Mouse (Mus musculus): ENCODE measurements at regions not wholly inside any gene's neighbourhood (a gene's known extent, or its start where the extent isn't known, plus 50 kb on each side); places are given as distances from the start of the nearest gene placed in this dataset.

DNA sequence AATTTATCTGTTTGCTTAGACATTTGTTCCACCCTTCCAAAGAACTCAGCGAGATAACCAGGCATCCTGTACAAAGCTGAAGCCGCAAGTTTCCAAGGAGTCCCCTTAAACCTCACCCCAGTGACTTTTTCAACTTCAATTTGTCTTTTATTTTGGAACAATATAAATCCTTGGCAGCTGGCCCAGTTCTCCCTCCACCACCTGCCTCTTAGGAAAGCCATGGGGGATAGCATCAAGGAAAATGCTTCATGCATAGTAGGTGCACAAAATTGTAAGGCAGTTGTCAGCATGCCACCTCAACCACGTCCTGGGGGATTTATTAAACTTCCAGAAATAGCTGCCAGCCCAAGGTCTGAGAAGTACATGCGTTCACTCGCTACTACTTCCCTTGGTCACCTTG lies 214.1 kb upstream of the Usp24 start:
- no peak for DNase-seq (ENCODE audit: low spot score in 2 of 2)

DNA sequence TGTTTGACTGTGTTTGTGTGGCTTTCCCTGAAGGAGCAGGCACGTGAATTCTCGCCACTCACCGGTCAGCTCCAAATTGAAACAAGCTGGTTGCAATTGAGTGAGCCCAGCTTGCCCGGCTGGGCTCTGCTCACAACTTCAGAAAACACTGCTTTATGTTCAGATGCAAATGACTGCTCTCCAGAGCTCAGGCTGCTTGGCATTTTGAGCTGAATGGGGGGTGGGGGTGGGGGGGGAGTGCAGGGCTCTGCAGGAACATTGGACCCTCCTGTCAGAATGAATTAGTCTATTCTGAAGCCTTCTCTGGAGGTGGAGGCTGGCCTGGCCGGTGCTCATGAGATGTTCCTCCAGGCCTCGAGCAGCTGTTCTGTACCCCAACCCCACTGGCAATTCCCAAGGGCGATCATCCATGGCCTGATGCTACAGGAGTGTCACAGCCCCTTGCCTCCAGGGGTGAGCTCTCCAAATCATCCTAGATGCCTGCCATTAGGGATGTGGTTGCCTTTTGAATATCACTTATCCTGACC lies 213.5 kb upstream of the Usp24 start:
- peak in 1 of 2 experiments; percentile 13 for DNase-seq (ENCODE audit: low spot score in 2 of 2)

DNA sequence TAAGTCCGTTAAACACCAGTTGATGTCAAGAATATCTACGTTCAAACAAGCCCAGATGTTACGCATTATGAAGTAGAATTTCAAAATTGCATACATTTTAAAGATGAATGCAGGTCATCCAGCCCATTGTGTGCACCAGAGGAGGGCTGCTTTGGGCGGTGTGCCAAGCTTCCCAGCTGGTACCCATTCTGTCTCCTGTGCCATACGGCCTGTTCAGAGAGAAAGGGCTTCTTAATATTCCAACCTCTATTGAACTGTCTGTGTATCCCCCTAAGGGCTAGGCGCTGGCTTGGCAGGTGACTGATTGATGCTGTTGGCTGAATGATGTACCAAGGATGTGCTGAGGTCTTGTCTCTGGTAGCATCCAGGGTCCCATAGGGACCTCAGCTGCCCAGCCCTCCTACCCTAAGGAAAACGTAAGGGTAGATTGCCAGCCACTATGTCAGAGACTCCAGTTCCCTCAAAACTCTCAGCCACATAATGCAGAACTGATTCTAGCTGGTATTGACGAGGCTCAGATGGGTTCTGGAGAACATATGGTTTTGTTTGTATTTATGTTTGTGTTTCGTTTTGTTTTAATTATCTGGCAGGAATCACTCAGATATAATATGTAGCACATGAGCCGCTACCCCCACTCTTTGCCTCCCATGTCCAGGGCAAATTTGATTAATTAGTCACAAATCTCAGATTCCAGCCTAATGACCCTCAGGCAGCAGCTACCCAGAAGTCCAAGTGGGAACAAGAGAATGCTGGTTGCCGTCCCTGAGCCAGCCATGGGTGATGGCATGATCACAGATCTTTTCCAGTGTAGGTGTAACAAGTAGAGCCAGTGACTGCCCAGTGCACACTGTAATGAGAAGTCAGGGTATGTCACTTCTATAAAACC lies 212.0 kb upstream of the Usp24 start:
- DNase-seq (ENCODE audit: low spot score in 2 of 2), result peak; percentile 48 to 51

DNA sequence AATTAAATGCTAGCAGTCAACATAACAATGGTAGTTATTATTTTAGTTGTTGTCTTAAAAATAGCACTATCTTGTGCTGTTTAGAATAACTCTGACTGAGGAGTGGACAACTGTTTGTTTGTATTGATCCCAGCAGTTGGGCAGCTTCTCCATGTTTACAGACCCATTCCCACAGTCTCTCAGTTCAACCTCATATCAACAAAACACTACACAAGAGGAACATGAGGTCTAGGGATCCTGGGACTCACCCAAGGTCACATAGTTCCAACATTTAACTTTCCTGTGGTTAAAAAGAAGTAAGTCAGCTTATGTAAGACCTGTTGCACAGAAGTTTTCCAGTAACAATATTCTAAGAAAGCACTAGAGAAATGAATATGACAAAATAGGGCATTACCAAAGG lies 203.0 kb upstream of the Usp24 start:
- no peak for DNase-seq (ENCODE audit: low spot score in 2 of 2)

DNA sequence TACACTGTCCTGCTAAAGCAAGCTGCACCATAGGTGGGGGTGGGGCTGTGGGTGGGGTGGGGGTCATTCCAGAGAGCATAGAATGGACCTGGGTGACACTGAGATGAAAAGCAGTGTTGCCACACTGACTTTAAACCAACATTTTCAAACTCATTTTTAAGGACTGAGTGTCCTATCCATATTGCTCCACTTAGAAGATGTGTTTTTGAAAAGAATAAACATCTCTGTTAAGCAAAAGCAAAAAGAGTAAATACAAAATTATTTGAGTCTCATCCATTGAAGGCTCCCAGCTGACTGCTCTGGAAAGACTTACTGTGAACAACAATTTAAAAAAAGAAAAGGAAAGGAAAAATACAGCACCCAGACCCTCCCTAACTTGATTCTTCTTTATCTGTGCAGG lies 202.3 kb upstream of the Usp24 start:
- no peak for DNase-seq (ENCODE audit: low spot score in 2 of 2)

DNA sequence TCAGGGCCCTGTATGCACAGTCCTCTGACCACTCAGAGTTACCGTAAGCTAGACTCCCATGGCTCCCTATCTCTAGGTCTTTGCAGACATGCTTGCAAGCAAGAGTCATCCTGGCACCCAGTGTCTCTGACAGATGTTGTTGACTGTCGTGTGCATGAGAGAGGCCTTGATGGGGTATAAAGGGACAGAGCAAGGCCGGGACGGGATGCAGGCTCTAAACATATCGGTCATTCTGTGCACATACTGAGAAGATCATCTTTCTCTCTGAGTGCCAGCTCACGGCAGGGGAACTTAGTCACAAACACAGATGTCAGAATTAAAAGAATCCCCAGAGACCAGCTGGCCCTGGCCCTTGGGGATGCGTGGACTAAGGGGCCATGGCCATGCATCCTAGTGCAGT lies 199.4 kb upstream of the Usp24 start:
- DNase-seq (ENCODE audit: low spot score in 2 of 2), result no peak

DNA sequence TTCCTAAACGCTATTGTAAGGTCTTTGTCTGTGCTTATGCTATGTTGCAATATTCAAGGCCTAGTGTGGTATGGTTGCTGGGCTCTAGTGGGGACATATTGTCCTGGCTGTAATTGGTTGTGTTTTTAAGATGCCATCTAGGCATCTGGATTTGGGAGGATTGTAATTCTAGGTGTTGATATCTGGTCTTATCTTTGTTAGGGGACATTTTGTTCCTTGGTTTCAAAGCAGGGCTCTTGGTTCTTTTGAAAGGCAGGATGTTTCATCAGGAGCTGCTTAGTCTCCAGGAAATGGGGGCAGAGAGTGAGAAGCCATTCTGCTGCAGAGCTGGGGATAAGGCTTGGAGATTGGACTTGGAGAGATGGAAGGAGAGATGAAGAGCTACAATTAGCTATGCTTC lies 194.7 kb upstream of the Usp24 start:
- DNase-seq (ENCODE audit: low spot score in 2 of 2), result no peak

DNA sequence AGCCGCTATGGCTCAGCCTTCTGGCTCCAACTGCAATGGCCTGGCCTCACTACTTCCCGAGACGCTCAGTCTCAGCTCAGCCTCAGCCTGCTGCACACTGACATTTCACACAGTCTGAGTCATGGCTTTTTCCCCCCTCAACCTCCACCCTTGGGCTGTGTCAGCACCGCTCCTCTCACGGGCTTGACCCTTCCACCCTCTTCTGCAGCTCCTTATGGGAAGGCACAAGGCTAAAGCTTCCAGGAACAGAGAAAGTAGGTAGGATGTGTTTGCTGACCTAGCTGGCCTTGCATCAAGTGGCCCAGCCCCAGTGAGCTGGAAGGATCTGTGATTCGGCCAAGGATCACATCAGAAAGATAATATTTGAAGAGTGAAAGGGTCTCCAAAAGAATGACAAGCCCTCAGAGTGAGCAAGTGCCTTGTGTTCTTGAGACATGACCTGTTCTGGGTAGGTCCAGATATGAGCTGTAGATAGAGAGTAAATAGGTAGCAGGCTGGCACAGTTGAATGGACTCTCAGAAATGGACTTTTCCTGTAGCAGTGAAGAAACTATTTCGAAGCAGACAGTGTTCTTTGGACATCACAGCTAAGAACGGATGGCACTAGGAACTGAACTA lies 192.9 kb upstream of the Usp24 start:
- DNase-seq (ENCODE audit: low spot score in 2 of 2), result no peak

DNA sequence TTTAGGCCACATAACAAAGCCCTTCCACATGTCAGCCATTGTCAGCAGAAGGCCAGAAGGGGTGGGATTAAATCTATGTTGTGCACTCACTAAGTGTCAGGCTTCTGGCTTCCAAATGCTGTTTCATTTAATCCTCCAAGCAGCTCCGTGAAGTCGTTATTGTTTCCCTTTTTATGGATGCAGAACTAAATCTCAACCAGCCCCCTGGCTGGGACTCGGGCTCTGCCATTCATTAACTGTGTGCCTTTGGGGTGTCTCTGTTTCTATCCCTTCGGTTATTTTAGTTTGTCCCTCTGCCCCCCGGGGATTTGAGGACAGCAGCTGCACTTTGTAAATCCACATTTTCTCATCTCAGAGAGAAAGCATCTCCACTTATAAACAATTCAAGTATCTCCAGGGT lies 188.8 kb upstream of the Usp24 start:
- DNase-seq (ENCODE audit: low spot score in 2 of 2), result no peak

DNA sequence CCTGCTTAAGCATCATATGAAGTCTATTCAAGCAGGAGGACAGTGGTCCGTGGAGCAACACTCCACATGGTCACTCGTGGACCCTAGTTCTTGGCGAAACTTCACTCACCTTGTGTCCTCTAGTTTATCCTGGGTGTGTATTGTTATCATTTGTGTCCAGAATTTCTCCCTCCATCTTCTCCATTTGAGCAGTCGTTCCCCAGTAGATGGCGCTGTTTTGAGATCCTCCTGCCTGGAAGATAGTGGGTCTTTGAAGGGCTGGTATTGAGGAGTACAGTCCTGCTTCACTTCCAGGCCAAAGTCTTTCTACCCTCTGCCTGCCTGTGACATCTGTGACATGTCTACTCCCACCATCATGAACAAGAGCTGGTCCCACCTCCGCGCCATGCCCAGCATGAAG lies 188.4 kb upstream of the Usp24 start:
- peak; percentile 28 to 49 for DNase-seq (ENCODE audit: low spot score in 2 of 2)

DNA sequence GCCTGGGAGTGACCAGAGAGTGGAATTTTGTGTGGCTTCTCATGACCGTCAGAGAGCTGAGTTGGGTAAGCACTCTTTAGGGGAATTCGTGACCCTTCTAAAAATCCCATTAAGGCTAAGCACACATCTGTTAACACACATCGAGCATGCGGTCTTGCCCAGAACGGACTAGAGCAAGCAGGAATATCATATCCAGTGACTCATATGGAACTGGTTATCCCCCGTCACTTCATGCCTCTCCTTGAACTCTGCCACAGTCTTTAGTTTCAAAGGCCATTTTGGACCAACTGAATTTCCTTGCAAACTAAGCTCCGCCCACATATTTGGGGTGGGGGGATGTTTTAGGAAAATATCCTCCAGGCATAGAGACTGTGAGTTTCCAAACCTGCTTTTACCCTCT lies 186.7 kb upstream of the Usp24 start:
- no peak for DNase-seq (ENCODE audit: low spot score in 2 of 2)

DNA sequence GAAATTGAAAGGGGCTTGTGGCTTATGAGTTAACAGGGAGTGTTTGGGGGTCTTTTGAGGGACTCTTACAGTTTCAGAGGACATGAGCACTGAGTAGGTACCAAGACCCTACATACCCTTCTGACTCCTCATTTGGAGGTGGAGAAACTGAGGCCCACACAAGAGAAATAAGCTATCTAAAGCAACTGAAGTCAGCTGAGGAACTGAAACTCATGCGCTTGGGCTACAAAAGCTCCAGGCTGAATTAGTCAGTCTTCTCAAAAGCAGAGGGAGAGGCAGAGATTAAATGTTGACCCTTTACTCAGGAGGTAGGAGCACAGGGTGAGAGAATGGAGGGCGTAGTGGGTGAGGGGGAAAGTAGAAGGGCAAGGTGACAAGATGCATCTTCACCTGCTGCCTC lies 186.2 kb upstream of the Usp24 start:
- no peak for DNase-seq (ENCODE audit: low spot score in 2 of 2)

DNA sequence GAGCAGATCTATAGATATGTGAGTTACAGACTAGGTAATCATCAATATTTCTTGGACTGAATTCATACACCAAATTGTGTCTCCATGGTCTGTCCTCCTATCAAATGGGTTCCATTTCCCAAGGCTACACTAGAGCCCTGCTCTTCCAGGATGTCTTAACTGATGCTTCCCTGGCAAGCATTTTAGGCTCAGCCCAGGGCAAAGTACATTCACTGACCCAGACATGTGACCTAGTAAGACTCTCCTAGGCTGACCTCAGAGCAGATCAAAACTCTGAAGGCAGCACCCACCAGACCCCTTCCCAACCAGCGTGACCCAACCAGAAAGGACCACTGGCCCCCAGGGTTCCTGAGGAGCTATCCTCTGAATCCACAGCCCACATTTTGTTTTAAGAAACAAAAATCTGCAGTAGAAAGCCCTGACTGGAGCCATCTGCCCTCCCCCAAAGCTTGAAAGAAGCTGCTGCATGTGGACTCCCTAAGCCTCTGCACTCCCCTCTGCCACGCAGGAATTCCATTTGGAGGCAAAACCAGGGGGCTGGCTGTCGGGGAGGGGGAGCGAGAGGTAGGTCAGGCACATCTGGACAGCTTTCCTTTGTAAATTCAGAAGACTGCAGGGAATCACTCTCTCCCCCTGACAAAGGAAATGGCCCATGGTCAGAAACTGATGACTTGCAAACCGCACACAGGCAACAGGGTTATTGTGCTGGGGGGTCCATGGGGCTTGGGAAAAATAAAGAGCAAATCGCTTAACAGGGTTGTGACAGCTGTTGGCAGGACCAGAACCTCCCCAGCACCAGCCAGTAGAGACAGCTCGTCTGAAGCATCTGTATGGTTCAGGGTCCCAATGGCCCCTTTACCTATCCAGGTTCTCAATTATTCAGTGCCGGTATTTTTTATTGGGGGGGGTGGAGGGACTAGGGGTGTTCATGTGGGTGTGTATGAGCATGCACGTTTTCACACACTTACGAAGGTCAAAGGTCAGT lies 182.0 kb upstream of the Usp24 start:
- no peak for DNase-seq (ENCODE audit: low spot score in 2 of 2)

DNA sequence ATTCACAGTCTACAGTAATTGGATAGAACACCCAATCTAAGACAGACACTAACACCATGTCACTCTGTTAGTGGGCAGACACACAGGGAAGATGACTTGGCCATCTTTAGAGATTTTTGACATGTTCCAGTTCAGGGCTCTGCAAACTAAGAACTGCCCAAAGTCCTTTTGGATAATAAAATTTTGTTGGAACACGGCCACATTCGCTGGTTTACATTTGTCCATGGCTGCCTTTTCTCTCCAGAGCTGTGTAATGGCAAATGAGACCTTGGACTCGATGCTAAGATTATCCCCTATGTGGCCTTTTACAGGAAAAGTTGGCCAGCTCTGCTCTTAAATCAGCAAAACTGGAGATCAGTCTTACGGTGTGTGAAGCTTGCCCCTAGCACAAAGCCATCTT lies 173.3 kb upstream of the Usp24 start:
- DNase-seq (ENCODE audit: low spot score in 2 of 2), result no peak

DNA sequence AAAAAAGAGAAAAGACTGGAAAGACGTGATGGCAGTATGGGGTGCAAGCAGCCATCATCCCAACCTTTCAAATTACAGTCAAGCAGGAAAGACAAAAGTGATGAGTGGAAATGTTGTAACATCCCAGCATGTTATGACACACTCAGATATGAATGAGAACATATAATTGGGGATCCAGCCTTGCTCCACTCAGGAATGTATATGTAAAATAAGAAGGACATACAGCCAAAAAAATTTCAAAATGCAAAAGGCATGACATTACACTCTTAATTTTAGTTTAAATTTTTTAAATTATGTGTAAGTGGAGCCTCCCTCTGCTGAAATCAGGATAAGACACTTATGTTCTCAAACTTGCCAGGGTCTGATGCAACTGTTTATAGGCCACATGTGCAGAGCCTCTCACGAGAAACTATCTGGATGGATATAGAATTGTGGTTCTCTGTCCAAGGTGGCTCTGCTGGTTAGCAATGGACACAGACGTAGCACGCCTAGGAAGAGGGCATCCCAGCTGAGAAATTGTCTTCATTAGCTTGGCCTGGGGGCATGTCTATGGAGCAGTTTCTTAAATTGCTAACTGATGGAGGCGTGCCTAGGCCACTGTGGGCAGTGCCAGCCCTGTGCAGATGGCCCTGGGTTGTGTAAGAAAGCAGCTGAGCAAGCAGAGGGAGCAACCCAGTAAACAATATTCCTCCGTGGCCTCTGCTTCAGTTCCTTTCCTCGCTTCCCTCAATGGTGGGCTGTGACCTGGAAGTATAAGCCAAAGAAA lies 171.5 kb upstream of the Usp24 start:
- no peak for DNase-seq (ENCODE audit: low spot score in 2 of 2)

DNA sequence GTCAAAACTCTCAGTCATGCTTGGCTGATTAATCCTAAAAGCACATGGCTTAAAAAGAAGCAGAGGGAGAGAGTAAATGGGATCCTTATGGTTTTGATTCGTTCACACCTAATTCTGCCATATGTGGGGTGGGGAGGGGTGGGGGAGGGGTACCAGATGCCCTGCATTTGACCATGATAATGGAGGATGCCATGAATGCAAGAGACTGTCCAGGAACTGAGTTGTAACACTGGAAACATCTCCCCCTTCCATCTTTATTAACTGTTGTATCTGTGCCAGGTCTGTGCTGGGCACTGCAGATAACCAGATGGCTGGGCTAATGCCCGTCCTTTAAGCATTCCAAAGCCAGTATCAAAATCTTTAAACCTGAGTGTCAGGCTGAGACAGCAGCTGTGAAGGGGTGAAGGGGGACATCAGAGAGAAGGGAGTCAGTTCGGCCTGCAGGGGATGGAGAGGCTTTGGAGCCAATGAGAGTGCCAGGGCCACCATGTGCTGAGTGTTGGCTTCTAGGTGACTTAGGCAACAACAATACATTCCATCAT lies 169.0 kb upstream of the Usp24 start:
- DNase-seq (ENCODE audit: low spot score in 2 of 2), result peak in 1 of 2 experiments; percentile 20

DNA sequence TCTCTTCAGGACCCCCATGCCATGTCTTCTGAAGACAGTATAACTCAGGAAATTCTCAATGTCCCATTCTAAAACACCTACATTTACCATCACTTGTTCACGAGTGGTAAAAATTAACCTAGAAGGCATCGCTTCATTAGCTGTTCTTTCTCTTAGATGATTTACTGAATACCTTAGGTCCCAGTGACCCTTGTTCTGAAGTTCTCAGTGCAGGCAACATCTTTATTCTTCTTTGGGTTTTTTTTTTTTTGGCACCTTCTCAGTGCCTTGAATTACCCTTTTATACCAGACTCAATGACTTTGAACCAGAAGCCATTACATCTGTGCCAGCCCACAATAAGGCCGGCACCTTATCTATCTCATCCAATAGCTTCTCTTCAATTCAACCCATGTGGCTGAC lies 167.1 kb upstream of the Usp24 start:
- no peak for DNase-seq (ENCODE audit: low spot score in 2 of 2)

DNA sequence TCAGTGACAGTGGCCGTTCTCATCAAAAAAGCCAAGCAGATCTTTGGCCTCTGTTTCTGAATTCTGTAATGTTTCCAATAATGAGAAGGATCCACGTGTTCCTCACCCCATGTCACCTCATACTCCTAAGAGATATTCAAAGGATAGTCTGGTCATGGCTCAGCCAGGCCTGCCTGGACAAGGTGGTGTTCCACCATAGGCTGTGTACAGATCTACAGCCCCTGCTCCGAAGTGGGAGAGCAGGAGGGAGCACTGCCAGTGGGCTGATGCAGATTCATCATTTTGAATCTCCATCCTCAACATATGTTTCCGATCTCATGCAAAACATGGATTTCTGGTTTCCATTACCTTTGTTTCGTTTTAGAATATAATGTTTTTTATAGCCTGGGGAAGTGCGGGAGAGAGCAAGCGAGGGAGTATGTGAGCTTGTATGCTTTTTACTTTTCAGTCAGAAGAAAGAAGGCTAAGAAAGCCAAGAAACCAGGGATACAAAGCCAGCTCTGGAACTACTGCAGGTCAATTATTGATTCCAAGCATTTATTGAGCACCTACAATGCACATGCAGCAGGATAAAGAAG lies 166.5 kb upstream of the Usp24 start:
- DNase-seq (ENCODE audit: low spot score in 2 of 2), result no peak

DNA sequence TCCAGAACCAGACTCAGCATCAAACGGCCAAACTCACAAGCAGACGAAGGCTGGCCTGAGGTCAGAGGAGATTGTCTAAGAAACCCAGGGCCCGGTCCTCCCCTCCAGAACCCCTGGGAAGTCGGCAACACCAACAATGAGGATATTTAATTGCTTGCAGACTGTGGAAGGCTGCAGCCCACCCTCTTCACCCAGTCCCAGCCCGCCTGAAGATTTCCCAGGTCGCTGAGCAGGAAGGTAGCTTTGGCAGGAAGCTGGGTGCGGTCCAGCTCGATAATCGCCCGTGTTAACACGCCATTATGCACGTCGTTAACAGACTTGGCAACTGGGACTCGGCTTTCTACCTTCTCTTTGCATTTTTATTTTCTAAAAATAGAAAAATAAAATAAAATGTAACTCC lies 165.2 kb upstream of the Usp24 start:
- DNase-seq (ENCODE audit: low spot score in 2 of 2), result no peak

Measured in layer of hippocampus, postnatal 10 days (tissue).